Mouse (Mus musculus): ENCODE data around the gene Rpl18.

Gene Rpl18

DNA sequence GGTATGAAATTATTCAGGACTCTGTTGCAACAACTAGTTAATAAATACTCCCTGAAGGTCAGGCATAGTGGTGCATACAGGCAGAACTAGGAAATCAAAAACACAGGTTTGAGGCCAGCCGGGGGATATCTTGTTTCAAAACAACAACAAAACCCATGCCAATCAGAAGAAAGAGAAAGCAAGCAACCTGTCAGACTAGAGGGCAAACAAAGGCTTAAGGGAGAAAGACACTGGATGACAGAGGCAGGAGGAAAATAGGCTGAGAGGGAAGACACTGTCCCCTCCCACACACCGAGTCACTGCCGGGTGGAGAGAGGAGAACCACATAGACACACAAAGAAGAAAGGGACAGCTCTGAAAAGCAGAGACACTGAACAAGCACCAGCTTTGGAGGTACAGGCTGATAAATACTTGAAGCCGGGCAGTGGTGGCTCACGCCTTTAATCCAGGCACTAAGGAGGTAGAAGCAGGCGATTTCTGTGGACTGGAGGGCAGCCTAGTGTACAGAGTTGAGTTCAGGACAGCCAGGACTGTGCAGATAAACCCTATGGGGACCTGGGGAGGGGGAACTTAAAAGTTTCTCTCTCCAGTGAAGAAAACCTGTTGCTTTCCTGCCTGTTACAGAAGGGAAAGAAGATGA lies 1.3 kb upstream of the Rpl18 start:
- DNase-seq (ENCODE audit: low spot score): no peak

DNA sequence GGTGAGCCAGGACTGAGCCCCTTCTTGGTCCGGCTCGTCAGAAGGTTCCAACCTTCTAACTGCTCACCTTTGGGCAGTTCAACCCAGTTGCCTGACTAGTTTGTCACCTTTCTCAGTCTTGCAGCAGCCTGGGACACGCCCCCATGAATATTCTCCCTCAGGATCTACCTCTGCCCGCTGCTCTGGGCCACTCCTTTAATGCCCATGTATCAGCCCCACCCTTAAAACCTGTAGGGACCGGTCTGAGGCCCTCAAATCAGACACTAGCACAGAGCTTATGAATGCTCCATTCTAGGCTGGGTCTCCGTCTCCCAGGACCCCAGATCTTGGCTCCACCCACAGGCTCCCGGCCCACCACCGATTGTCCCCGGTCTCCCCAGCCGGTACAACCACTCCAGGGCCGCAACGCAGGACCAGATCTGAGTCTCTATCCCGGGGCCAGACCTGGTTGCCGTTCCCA lies 597 bp upstream of the Rpl18 start:
- DNase-seq (ENCODE audit: low spot score): no peak

GRCm38 (mm10) chr7:45715741-45716459 lies 643 bp downstream of the Rpl18 start:
- no peak for DNase-seq (ENCODE audit: low spot score)

DNA sequence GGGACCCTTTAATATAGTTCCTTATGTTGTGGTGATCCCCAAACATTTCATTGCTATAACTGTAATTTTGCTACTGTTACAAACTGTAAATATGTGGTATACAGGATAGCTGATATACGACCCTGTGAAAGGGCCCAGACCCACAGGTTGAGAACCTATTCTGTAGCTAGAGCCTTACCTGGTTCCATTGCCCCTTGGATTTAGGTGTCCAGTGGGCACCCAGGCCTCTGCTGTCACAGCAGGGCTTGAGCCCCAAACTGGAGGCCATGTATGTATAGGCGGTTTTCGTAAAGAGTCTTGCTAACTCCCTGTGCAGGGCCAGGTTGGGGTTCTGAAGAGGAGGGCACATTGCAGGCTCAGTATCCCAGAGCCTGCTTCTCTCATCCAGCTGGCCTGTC lies 1.2 kb downstream of the Rpl18 start:
- DNase-seq (ENCODE audit: low spot score): no peak

GRCm38 (mm10) chr7:45716952-45717917 lies 2.0 kb downstream of the Rpl18 start:
- DNase-seq (ENCODE audit: low spot score): no peak

GRCm38 (mm10) chr7:45717918-45718297 lies 2.7 kb downstream of the Rpl18 start, which contains the start of gene Sphk2:
Sphk2 (minus strand) TSS chr7:45718002.
- DNase-seq (ENCODE audit: low spot score): peak; percentile 98

- no peak for DNase-seq (ENCODE audit: low spot score)
Observed at GRCm38 (mm10) chr7:45718331-45718730, 3.1 kb downstream of the Rpl18 start.

GRCm38 (mm10) chr7:45719180-45719579 lies 3.9 kb downstream of the Rpl18 start:
- no peak for DNase-seq (ENCODE audit: low spot score)

- DNase-seq (ENCODE audit: low spot score): no peak
Observed at GRCm38 (mm10) chr7:45719738-45720412, 4.6 kb downstream of the Rpl18 start.

DNA sequence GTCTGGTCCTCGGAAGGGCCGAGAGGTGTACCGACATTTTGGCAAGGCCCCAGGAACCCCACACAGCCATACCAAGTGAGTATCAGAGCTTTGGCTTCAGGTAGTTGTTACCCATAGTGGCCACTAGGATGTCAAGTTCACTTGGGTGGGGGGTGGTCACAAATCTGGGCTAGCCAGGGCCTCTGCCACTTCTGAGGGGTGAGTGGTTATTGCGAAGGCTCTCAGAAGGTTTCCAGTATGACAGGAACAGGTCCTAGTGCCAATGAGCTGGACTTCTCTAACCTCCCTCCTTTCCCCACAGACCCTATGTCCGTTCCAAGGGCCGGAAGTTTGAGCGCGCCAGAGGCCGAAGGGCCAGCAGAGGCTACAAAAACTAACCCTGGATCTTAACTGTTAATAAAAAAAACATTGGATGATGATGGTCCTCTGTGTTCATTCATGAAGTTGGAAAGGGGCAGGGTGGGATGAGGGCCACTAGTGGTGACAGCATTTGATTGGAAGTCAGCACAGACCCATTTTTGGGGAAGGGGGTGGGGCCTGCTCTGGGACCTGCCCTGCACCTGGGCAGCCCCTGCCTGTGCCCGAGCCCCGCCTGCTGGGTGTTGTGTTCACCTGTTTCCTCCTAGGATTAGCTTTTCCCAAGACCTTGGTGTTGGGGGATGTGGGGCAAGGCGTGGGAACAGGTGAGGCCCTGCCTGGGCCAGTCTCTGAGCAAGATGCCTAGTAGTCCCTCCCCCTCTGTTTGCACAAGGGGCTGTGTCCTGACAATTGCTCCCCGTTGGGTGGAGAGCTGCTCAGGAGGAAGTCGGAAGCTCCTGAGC lies 5.4 kb downstream of the Rpl18 start, which contains the start of gene Fam83e:
TSS of gene Fam83e (plus strand) at position 800 of the 821 bp plus-strand sequence.
- peak; percentile 15 for DNase-seq (ENCODE audit: low spot score)

GRCm38 (mm10) chr7:45721234-45721571 lies 5.9 kb downstream of the Rpl18 start:
- no peak for DNase-seq (ENCODE audit: low spot score)

DNA sequence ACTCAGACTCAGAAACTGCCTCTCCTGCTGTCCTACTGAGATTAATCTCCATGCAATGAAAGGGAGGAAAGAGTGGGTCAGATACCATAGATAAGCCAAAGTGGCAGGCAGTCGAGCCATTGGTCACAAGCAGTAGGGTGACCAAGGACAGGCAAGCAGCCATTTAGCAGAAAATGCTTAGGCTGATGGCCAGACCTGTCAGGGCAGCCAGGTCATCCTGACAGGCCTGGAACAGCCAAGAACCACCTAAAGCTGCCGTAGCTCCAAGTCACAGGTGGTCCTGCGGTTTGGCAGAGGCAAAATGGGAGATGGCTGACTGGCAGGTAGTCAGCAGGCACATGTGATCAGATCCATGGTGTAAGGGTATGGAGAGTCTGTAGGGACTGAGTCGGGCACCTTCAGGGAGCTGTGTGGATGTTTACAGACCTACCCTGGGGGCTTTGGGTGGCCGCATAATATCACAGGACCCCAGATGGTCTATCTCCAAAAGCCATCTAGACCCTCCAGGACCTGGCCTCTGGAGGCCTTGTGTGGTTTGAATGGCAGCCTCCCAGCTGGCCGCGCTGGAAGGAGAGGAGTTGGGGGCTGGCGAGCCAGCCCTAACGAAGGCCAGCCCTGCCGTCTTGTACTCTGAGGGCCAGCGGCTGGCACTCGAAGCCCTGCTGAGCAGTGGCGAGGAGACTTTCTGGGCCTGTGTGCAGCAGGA lies 6.5 kb downstream of the Rpl18 start:
- no peak for DNase-seq (ENCODE audit: low spot score)

- no peak for DNase-seq (ENCODE audit: low spot score)
Observed at GRCm38 (mm10) chr7:45722348-45722713, 7.1 kb downstream of the Rpl18 start.

DNA sequence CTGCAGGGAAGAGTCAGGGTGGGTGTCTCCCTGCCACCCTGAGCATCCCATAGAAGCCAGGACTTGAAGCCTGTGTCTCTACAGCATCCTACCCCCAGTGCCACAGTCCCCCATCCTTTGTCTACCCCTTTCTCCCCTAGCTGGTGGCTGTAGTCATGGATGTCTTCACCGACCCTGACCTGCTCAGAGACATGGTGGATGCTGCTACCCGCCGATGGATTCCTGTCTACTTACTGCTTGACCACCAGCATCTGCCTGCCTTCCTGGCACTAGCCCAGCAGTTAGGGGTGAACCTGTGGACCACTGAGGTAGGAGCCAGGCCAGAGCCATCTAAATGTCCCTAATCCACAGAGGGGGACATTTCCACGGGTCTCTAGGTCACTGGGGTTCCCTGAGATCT lies 8.0 kb downstream of the Rpl18 start:
- DNase-seq (ENCODE audit: low spot score): no peak

DNA sequence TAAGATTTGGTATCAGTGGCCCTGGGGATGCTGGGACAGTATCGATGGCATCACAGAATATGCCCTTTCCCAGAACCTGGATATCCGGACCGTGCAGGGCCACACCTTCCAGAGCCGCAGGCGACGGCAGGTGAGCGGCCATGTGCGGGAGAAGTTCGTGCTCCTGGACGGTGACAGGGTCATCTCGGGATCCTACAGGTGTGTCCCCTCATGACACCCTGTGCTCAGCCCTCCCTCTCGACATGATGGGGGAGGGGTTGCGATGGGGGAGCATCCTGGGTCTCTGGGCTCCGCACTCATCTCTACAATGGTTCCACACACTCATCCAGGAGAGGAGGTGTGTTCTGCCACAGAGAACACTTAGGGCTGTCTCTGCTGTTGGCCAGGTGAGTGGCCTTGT lies 8.5 kb downstream of the Rpl18 start:
- no peak for DNase-seq (ENCODE audit: low spot score)

DNA sequence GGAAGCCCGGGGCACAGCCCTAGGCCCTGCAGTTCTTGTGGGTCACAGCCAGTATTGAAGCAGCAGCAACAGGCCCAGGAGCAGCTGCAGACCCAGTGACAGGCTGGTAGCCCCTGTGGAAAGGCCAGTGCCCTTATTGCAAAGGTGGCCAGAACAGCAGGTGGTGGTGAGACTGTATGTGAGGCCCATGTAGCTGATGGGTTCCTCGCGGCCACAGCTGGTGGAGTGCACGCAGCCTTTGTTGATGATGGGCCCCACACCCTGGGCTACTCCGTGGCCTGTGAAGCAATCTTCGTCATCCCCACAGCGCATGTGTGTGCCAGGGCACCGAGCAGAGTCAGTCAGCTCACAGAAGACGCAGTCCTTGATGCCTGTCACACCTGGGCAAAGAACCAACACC lies 9.9 kb downstream of the Rpl18 start:
- no peak for DNase-seq (ENCODE audit: low spot score)

DNA sequence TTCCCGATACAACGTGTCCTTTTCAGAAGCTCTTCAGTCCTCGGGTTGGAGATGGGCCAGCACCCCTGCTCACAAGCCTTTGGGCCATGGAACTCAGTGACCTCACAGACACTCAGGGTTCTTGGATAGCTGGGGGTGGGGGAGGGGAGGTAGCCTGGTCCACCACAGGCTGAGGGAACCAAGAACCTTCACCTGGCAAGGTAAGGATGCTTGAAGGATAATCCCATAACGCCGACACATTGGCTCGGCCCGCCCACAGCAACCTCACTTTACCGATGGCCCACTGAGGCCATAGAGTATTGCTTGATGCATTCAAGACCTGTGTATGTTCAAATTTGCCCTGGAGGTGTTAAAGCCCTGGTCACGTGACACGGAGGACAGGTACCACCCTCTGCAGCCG lies 10.5 kb downstream of the Rpl18 start, which contains the start of gene Spaca4:
TSS of gene Spaca4 (minus strand) at position 101 of the 400 bp plus-strand sequence.
- DNase-seq (ENCODE audit: low spot score): no peak

DNA sequence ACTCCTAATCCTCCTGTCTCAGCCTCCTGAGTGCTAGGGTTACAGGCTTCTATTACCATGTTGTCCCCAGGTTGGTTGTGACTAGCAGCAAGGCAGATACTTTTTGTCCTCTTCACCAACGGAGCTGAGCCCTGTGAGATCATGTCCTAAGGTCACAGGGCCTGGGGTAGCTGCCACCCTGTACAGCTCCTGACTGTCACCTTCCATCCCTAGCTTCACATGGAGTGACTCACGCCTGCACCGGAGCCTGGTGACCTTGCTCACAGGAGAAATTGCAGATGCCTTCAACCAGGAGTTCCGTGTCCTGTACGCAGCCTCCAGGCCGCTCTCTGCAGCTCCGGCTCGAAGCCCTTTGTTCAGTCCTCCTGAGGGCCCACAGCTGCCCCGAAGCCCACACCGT lies 11.2 kb downstream of the Rpl18 start:
- no peak for DNase-seq (ENCODE audit: low spot score)

DNA sequence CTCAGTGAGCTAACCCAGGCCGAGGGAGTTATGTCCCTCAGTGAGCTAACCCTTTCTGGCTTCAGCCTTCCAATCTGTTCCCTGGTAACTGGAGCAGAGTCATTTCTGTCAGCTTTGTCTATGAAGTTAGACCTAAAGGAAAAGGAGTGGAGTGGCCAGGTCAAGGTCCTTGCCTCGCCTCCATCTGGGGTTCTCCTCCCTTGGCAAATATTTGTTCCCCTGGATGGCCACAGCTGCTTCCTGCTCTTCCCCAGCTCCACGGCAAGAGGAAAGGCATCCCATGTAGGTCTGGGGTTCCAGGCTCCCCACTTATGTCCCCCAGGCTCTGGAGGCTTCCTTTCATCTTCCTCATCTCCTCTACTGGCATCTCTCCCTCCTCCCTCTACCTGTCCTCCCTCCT lies 12.4 kb downstream of the Rpl18 start:
- no peak for DNase-seq (ENCODE audit: low spot score)

GRCm38 (mm10) chr7:45730727-45731431 lies 15.6 kb downstream of the Rpl18 start:
- DNase-seq (ENCODE audit: low spot score): no peak

Measured in ovary, postnatal 14 days (tissue).